Mouse (Mus musculus): ENCODE results near the gene Pianp.

- TF ChIP-seq POLR2A (IDR thresholded peaks at IDR 0.05; ENCODE audit: borderline replicate concordance, extremely low read depth, low read depth, low read length) = no peak
- TF ChIP-seq CTCF (IDR thresholded peaks at IDR 0.05; ENCODE audit: insufficient read depth, low read length) = no peak
These were observed 35.1 kb downstream of the Pianp start for GRCm38 (mm10) chr6:125031604-125032003.
